Mouse (Mus musculus) stomach, embryonic 16.5 days (tissue): Measurements from ENCODE around the gene Map1b. TPM values are rescaled to one million over a fixed set of nuclear protein-coding genes. Genes with fewer than 3 reads are reported as not detected.

Source experiments
- ATAC-seq: fragments of 200-750 bp; cut with Nextera tagmentation; 2 replicates; pipeline ENCODE4 v1.8.0; 2017; ENCODE audit warnings: moderate number of reproducible peaks, moderate TSS enrichment; ENCODE audit not compliant: insufficient read depth, low FRiP score
- H3K27ac ChIP-seq: fragments of 300-500 bp; sonication (generic); 2 replicates; pipeline ENCODE4 v1.5.1; 2014; ENCODE audit warnings: low read length
- H3K27me3 ChIP-seq: fragments of 300-500 bp; sonication (generic); 2 replicates; pipeline ENCODE4 v1.6.1; 2014; ENCODE audit warnings: low read length, control low read depth, mixed read lengths; ENCODE audit not compliant: control insufficient read depth, insufficient read depth
- H3K36me3 ChIP-seq: fragments of 300-500 bp; sonication (generic); 2 replicates; pipeline ENCODE4 v1.6.1; 2014; ENCODE audit warnings: low read length; ENCODE audit not compliant: control insufficient read depth, insufficient read depth
- H3K4me1 ChIP-seq: fragments of 300-500 bp; sonication (generic); 2 replicates; pipeline ENCODE4 v1.6.1; 2014; ENCODE audit warnings: low read length, control low read depth, mixed read lengths; ENCODE audit not compliant: control insufficient read depth, insufficient read depth
- H3K4me2 ChIP-seq: fragments of 300-500 bp; sonication (generic); 2 replicates; pipeline ENCODE4 v1.6.1; 2014; ENCODE audit warnings: low read depth, low read length, mixed read lengths
- H3K4me3 ChIP-seq: fragments of 300-500 bp; sonication (generic); replicated peaks from 2 replicates; pipeline ENCODE4 v1.5.1; 2014; ENCODE audit warnings: mild to moderate bottlenecking, low read length
- H3K9ac ChIP-seq: fragments of 300-500 bp; sonication (generic); 2 replicates; pipeline ENCODE4 v1.6.1; 2014; ENCODE audit warnings: low read length
- H3K9me3 ChIP-seq: fragments of 300-500 bp; sonication (generic); replicated peaks from 2 replicates; pipeline ENCODE4 v1.6.1; 2016; ENCODE audit warnings: low read length, control low read depth; ENCODE audit not compliant: control insufficient read depth
- WGBS: fragments of 180-500 bp; shearing (Covaris S2); extraction: QIAGEN DNeasy Blood & Tissue Kit; methylation state at CpG from one replicate; pipeline ENCODE4 v1.1.7; 2014; 5-methylcytosine and 5-hydroxymethylcytosine counted together
- polyA plus RNA-seq: library from polyadenylated mRNA; unstranded; fragments of >200 nt; fragmentation: Nextera tagmentation; extraction: Ambion mirVana; gene quantifications from 2 replicates; pipeline ENCODE4 v1.2.1, GENCODE M21; 2015

The Map1b gene
- polyA plus RNA-seq, 1 experiment from 2014 or later = 134 TPM

DNA sequence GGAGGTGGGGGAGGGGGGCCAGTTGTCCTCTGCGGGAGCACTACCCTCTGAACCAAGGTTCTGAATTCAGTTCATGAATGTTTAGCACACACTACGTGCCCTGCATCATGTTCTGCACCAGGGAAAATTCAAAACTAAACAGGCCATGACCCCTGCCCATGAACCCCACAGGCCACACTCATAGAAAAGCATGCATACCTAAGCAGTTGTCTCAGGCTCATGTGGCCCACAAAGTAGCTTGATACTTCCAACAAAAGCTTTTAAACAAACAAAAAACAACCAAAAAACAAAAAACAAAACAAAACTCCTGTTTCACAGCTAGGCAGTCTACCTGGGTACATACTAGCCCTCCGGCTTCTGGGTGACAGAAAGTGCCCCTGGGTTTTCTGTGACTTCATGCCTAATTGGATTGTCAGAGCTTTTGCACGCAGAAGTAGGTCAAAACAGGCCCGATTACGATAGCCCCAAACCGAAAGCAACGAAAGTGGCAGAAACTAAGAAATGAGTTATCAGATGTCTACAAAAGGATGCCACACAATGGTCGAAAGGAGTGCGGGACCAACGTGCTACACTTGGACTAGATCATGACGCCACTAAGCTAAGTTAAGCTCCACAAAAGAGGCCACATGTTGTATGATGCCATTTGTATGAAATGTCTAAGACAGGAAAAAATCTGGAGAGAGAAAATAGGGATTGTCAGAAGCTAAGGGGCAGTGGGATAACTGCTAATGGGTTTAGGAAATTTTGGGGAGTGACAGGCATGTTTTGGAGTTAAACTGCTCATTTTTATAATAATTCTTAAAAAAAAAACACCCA is 73.7 kb downstream of the Map1b start:
- H3K4me1 ChIP-seq = peaks cover 15% of the 10 kb centered on the region; the same call in 1 of the 2 replicates
- no peak for ATAC-seq
- no peaks in the 10 kb centered on the region for H3K27me3 ChIP-seq
- H3K4me3 ChIP-seq = no peak overlapping the region
- no peaks in the 10 kb centered on the region for H3K9me3 ChIP-seq
- 82% methylated on average over 12 of the region's 12 CpGs for WGBS
- no peak overlapping the region for H3K27ac ChIP-seq
- H3K36me3 ChIP-seq = no peaks in the 10 kb centered on the region
- no peak overlapping the region for H3K4me2 ChIP-seq
- no peak overlapping the region for H3K9ac ChIP-seq

DNA sequence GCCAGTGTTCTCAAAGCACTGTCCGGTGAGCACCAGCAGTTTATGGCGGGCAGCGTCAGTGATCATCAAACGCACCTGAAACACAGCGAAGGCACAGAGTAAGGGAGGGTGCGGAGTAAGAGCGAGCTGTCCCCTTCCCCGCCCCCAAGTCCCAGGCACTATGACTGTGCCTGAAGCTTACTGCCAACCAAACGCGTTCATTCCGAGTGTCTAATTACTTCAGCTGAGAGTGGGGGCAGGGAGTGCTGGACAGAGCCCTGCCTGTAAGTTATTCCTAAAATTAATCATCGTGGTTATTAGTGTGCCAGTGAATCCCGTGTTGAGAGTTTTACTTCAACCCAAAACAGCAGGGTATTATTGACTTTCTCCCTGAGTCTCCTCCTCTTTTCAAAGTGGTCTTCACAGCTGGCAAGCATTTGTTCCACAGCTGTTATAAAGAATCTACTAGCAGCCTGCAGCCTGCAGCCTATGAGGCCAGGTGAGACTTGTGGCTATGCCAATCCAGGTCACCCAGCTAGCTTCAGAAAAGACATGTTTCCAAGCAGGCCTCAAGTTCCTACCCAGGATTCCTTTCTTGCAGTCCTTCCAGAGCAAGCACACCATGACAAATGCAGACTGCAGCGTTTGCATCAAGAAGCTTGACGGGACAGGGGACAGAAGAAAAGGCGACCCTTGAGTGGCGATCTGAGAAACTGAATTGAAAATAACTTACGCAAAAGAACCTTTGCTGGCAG is 74.5 kb downstream of the Map1b start:
- ATAC-seq = no peak
- Histone ChIP-seq H3K4me3 (no peak overlapping the region), H3K9ac (no peak overlapping the region)

DNA sequence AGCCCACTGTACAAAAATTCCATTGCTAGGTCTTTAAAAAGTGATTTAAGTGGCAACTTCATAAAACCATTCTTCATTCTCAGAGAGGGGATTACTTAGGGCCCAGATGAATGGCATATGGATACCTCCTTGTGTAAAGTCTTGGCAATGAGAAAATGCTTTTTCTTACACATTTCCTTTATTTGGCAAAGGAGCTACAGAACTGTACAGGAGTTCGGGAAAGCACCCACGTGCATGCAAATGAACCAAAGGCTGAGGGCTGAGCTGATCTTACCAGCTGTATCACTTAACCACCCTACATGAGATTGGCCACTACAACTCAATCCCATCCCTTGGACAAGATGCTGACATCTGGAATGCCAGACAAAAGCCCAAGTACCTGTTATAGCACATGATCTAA is 76.1 kb downstream of the Map1b start:
- Histone ChIP-seq H3K9me3 (no peaks in the 10 kb centered on the region), H3K4me3 (no peak overlapping the region), H3K27me3 (no peaks in the 10 kb centered on the region), H3K9ac (no peak overlapping the region), H3K36me3 (0 out of 2 replicates have a peak, but pooled peaks cover under 1% of the 10 kb centered on the region), H3K4me1 (peaks cover 7% of the 10 kb centered on the region; the same call in 1 of the 2 replicates), H3K4me2 (no peak overlapping the region), H3K27ac (no peak overlapping the region)
- 83% methylated on average over 2 of the region's 2 CpGs for WGBS
- ATAC-seq = no peak

More for the DNA sequence above, 74.5 kb downstream of the Map1b start:
- no peak overlapping the region for H3K4me2 ChIP-seq
- peaks cover 10% of the 10 kb centered on the region; the same call in 1 of the 2 replicates for H3K4me1 ChIP-seq
- no peak overlapping the region for H3K27ac ChIP-seq
- H3K9me3 ChIP-seq = no peaks in the 10 kb centered on the region
- H3K36me3 ChIP-seq = no peaks in the 10 kb centered on the region
- no peaks in the 10 kb centered on the region for H3K27me3 ChIP-seq
- WGBS = 64% methylated on average over 18 of the region's 18 CpGs

DNA sequence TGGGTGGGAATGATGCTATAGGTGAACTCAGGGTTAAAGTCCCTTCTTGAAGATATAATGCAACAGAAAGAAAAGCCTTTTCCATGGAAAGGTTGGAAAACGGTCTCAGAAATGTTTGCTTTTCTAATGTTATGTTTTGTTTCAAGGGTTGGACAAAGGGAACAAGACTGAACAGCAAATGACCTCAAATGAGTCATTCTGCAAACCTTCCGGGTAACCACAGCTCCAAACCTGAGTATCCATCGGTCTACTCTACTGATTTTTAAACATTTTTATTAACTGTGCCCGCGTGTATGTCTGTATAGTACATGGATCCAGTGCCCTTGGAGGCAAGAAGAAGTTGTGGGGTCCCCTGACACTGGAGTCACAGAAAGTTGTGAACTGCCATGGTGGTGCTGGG is 77.0 kb downstream of the Map1b start:
- no peak overlapping the region for H3K27ac ChIP-seq
- 80% methylated on average over 5 of the region's 5 CpGs for WGBS
- H3K4me1 ChIP-seq = no peaks in the 10 kb centered on the region
- no peak overlapping the region for H3K4me3 ChIP-seq
- H3K36me3 ChIP-seq = 0 out of 2 replicates have a peak, but pooled peaks cover 8% of the 10 kb centered on the region
- ATAC-seq = no peak
- no peaks in the 10 kb centered on the region for H3K9me3 ChIP-seq
- no peak overlapping the region for H3K4me2 ChIP-seq
- no peaks in the 10 kb centered on the region for H3K27me3 ChIP-seq
- H3K9ac ChIP-seq = no peak overlapping the region

DNA sequence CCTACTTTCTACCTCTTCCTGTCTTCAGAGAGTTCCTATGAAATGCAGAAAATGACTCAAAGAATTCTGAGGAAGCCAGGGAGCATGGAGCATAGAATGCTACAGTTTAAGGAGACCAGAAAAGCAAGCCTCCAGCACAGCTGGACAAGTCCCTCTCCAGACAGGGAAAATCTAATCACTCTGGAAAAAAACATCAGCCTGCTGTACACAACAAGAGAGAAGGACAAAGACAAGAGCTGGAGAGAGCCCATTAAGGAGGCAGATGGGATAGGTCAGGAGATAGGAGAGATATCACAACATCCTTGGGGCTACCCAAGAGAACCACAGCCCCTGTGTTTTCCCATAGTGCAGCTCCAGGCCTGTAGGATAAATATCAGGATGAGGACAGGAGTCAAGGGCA is 79.3 kb downstream of the Map1b start:
- no peak for ATAC-seq
- H3K4me1 ChIP-seq = no peaks in the 10 kb centered on the region

DNA sequence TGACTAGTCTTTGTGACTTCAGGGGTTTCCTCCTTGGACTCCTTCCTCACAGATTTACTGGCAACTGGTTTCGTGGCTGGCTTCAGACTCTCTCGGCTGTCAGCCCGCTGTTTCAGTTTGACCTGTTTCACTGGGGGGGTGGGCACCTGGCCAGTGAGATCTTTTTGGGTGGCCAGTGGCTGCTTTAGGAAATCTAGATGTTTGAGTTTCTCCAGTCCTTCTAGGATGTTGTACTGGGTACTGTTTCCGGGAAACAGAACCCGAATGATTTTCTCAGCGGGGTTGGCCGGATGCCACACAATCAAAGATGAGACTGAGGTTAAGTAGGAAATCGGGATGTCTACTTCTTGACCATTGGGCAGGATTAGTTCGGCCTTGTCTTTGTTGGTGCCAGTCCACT is 81.8 kb downstream of the Map1b start:
- Histone ChIP-seq H3K4me2 (no peak overlapping the region), H3K36me3 (peaks cover 22% of the 10 kb centered on the region), H3K9ac (no peak overlapping the region), H3K9me3 (no peaks in the 10 kb centered on the region), H3K4me1 (no peaks in the 10 kb centered on the region), H3K4me3 (no peak overlapping the region), H3K27ac (no peak overlapping the region), H3K27me3 (no peaks in the 10 kb centered on the region)
- no peak for ATAC-seq
- 94% methylated on average over 9 of the region's 9 CpGs for WGBS

More for the DNA sequence above, 79.3 kb downstream of the Map1b start:
- Histone ChIP-seq H3K36me3 (peaks cover 13% of the 10 kb centered on the region; the same call in 1 of the 2 replicates), H3K4me3 (no peak overlapping the region), H3K9ac (no peak overlapping the region), H3K4me2 (no peak overlapping the region), H3K9me3 (no peaks in the 10 kb centered on the region), H3K27me3 (no peaks in the 10 kb centered on the region), H3K27ac (no peak overlapping the region)

DNA sequence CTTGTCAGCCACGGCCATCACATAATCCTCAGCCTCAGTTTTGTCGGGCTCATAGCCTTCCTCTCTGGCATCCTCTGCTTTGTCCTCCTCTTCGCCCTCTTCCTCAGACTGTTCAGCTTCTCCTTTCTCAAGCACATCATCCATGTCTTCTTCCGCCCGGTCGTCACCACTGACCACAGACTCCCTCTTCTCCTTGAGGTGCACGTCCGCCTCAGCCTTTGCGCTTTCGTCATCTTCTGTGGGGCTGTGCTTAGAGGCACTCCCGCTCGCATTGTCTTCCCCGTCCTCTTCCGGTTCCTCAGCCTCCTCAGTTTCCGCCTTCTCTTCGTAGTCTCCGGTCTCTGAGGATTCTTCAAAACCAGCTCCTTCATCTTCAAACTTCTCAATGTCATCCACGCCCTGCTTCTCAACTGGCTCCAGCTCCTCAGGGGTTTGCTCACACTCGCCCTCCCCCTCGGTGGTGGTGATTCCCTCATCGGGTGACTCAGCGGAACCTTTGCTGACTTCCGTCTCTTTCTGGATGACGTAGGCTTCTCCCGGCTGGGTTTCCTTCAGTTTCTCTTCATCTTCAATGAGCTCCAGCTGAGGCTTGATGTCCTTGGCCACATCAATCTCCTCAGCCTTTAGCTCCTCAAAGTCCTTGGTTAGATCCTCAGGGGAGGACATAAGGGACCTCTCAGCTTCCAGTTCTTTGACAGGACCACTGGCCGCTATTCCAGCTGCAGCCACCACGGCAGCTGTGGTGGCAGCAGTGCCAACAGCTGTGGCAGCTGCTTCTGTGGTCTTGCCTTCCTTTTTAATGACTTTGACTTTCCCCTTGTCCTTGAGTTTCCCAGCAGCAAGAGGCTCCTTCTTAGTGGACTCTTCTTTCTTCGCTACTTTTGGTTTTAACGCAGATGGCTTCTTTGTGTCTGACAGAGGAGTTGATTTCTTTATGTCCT is 83.0 kb downstream of the Map1b start:
- no peak overlapping the region for H3K4me3 ChIP-seq
- no peaks in the 10 kb centered on the region for H3K27me3 ChIP-seq
- H3K27ac ChIP-seq = no peak overlapping the region
- H3K4me1 ChIP-seq = no peaks in the 10 kb centered on the region
- ATAC-seq = no peak
- peaks cover 26% of the 10 kb centered on the region for H3K36me3 ChIP-seq
- H3K4me2 ChIP-seq = no peak overlapping the region
- H3K9ac ChIP-seq = no peak overlapping the region
- 91% methylated on average over 29 of the region's 29 CpGs for WGBS
- no peaks in the 10 kb centered on the region for H3K9me3 ChIP-seq

DNA sequence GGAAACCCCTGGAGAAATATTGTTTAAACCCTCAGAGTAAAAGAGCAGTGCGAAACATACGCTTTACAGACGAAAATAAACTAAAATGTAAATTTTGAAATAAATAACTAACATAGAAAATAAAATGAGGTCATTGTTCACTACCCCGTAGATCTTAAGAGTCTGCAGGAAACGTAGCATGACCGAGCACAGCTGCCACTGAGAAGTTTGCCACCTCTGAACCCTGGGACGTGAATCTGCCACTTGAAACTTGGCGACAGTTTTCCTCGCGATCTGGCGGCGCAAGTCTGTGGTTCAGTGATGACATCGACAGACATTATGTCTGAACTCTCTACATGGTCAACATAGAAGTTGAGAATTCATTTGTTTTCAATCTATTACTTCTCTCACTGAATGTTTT is 92.8 kb downstream of the Map1b start:
- Histone ChIP-seq H3K4me2 (no peak overlapping the region), H3K27me3 (no peaks in the 10 kb centered on the region), H3K9me3 (no peaks in the 10 kb centered on the region), H3K36me3 (0 out of 2 replicates have a peak, but pooled peaks cover 4% of the 10 kb centered on the region), H3K4me3 (no peak overlapping the region), H3K9ac (no peak overlapping the region), H3K4me1 (no peaks in the 10 kb centered on the region), H3K27ac (no peak overlapping the region)
- ATAC-seq = no peak
- WGBS = 77% methylated on average over 13 of the region's 13 CpGs
